Comparison of ENCODE assay signal across 28 mouse cellular contexts in the genomic region with DNA sequence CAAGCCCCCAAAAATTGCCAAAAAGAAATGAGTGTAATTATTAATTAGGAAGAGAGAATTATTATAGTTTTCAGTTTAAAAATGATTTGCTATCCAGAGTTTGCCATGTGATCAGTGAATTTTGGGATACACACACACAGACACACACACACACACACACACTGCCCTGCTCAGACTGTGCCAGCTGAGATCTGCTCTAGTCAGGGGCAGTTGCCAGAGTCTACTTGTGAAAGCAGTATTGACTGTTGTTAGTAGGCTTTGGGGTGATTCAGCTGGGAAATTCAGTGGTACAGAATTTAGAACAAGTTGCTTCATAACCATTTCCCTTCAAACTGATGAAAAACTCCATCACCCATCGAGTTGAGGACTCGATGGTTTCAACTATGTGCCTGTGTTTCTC. TPM values are rescaled to one million over a fixed set of nuclear protein-coding genes. Genes with fewer than 3 reads are reported as not detected.
DNase-seq lines count a peak whose midpoint lies in the region; TF ChIP-seq lines count a peak whose summit lies in the region.
"Had no signal": no experiment of that assay in that cellular context is flagged by ENCODE, and none has a peak within 500 bp of the region (broad histone marks: within the 10 kb centered on the region; RNA-seq: fewer than 3 reads in every experiment).

No protein-coding gene starts in this region.

- peak; percentile 20 to 31 for DNase-seq in layer of hippocampus, postnatal 10 days (ENCODE audit: low spot score in 2 of 2)
- no peak for DNase-seq in layer of hippocampus, adult 8-10 months (ENCODE audit: low spot score in 2 of 2)
- DNase-seq in 3T3-L1 (ENCODE audit: low read depth, low spot score), result peak; percentile 12
- DNase-seq in thymus, postnatal 10 days (ENCODE audit: low spot score in 2 of 2), result no peak
- DNase-seq in MN1 (ENCODE audit: low spot score), result no peak
- DNase-seq: adrenal gland, postnatal 10 days; adrenal gland, postnatal 25 days; cerebellum, adult 11 months; cerebellum, adult 18-20 months; cerebellum, adult 8-10 months; cerebellum, adult 9-11 months; cerebellum, postnatal 14 days; cerebellum, postnatal 36 days had no signal

- H3K4me1 ChIP-seq in embryonic fibroblast, embryonic 13.5 days (ENCODE audit: control insufficient read depth, insufficient read depth, low read length), result peaks cover 12% of the 10 kb centered on the region
- H3K4me1 ChIP-seq: embryonic facial prominence, embryonic 15.5 days had no signal

- H3K27ac ChIP-seq in embryonic fibroblast, embryonic 13.5 days (ENCODE audit: insufficient read depth, low read length), result 0 out of 2 replicates have a peak overlapping the region, but pooled peaks have one; percentile 3
- H3K27ac ChIP-seq: embryonic facial prominence, embryonic 13.5 days; embryonic facial prominence, embryonic 15.5 days; forebrain, embryonic 10.5 days; forebrain, embryonic 12.5 days had no signal

- H3K4me3 ChIP-seq in embryonic fibroblast, embryonic 13.5 days (ENCODE audit: insufficient read depth, low read length), result no peak overlapping the region
- H3K4me3 ChIP-seq: embryonic facial prominence, embryonic 13.5 days; embryonic facial prominence, embryonic 15.5 days; forebrain, embryonic 10.5 days; forebrain, embryonic 12.5 days had no signal

- no peak for TF ChIP-seq CTCF in embryonic fibroblast, embryonic 13.5 days (IDR thresholded peaks at IDR 0.05; ENCODE audit: borderline replicate concordance, insufficient read depth, low read length)

- TF ChIP-seq POLR2A in embryonic fibroblast, embryonic 13.5 days (IDR thresholded peaks at IDR 0.05; ENCODE audit: low read depth, low read length), result no peak

RNA-seq across cellular contexts. Expression of a gene that starts 10.0 kb away (rescaled TPM):
- under 1 TPM; 0.32 to 0.36 TPM for total RNA-seq in layer of hippocampus, postnatal 10 days (2021)
- under 1 TPM; 0.23 to 0.97 (median 0.66) TPM for total RNA-seq in layer of hippocampus, adult 8-10 months (2022)
- polyA plus RNA-seq in embryonic fibroblast, embryonic 13.5 days (2011; ENCODE audit: insufficient read length, low read depth, missing spikeins), result 0.17 and 0.35 TPM in 2 replicates
- total RNA-seq: adrenal gland, postnatal 25 days had no signal
- polyA plus RNA-seq: activated CD4-positive, CD25-positive, alpha-beta regulatory T cell, adult 4 months; adrenal gland, adult 2 months; forebrain, embryonic 10.5 days; forebrain, embryonic 14.5 days had no signal

RNA-seq across cellular contexts. Expression of a gene that starts 34.7 kb away (rescaled TPM):
- not detected for total RNA-seq in layer of hippocampus, postnatal 10 days (2021)
- not detected for total RNA-seq in layer of hippocampus, adult 8-10 months (2022)
- 0.21 TPM in 1 of 2 replicates, not detected in the other for polyA plus RNA-seq in embryonic fibroblast, embryonic 13.5 days (2011; ENCODE audit: insufficient read length, low read depth, missing spikeins)
- total RNA-seq: adrenal gland, adult 2 months; adrenal gland, postnatal 10 days; adrenal gland, postnatal 25 days; common myeloid progenitor, adult 5-6 weeks; MEL had no signal
- polyA plus RNA-seq: activated CD4-positive, CD25-positive, alpha-beta regulatory T cell, adult 4 months; adrenal gland, adult 2 months; brain, embryonic 14.5 days; embryonic facial prominence, embryonic 11.5 days; embryonic facial prominence, embryonic 13.5 days; embryonic facial prominence, embryonic 15.5 days; forebrain, embryonic 10.5 days; forebrain, embryonic 12.5 days; forebrain, embryonic 14.5 days; forebrain, embryonic 16.5 days; frontal cortex, adult 2 months; Patski had no signal

RNA-seq across cellular contexts. Expression of a gene that starts 35.2 kb away (rescaled TPM):
- 10 to 100 TPM; 19.4 to 24.0 TPM for total RNA-seq in layer of hippocampus, postnatal 10 days (2021)
- total RNA-seq in layer of hippocampus, adult 8-10 months (2022), result 10 to 100 TPM; 41.3 to 56.1 (median 50.2) TPM
- polyA plus RNA-seq in embryonic fibroblast, embryonic 13.5 days (2011; ENCODE audit: insufficient read length, low read depth, missing spikeins), result 63.0 and 70.3 TPM in 2 replicates

Comparison
In these comparisons a context has a peak if more than half of its experiments do, and no peak if none do; other contexts are left out.
1. DNase-seq: peak in layer of hippocampus, postnatal 10 days (2 of 2) and 3T3-L1 (single experiment); none in layer of hippocampus, adult 8-10 months (0 of 2), thymus, postnatal 10 days (0 of 2) and MN1 (single experiment).